Mouse (Mus musculus) adrenal gland, postnatal 0 days (tissue): ENCODE measurements around the gene Hcst. TPM values are rescaled to one million over a fixed set of nuclear protein-coding genes. Genes with fewer than 3 reads are reported as not detected.

Experiments
- polyA plus RNA-seq: library from polyadenylated mRNA; unstranded; fragments of >200 nt; fragmentation: Nextera tagmentation; extraction: Ambion mirVana; gene quantifications from 2 replicates; pipeline ENCODE4 v1.2.1, GENCODE M21; 2015

The Hcst gene
- polyA plus RNA-seq, result 6.9 and 9.5 TPM in 2 replicates

DNA sequence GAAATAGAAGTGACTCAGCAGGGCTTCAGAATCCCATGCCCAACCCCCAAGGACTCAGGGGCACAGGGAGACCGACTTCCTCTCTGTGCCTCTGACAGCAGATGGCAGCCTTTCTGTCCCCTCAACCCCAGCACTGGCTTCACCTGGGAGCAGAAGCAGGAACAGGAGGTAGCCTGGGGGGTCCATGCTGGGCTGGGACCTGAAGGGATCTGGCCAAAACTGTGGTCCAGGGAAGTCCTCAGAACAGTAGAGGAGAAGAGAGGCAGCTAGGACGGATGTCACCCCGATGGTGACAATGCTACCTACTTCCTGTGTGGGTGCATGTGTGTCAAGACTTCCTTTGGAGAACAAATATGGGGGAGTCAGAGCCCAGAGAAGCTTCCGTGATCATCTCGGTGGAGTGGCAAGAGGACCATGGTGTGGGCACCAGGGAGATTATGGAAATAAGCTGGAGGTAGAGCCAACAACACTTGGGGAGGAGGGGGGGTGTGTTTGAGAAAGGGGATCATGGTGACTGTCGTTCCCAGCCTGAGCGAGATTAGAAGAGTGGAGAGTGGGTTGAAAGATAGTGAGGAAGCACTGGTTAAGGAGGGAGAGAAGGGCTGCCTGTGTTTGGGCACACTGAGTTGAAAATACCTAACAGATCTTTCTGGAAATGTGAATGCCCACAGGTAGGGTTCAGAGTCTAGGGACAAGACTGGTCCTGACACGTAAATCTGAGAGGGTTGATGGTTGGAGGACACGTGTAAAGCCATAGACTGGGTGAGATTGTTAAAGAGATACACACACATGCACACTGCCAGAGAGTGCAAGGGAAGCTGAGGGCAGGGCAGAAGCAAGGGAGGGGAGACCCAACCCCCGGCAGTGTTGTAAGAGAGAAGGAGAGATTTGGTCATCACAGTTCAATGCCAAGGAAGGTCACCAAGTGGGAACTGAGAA is at the start of gene Hcst:
Gene Hcst (minus strand): TSS at position 294 of the 939 bp plus-strand sequence.

DNA sequence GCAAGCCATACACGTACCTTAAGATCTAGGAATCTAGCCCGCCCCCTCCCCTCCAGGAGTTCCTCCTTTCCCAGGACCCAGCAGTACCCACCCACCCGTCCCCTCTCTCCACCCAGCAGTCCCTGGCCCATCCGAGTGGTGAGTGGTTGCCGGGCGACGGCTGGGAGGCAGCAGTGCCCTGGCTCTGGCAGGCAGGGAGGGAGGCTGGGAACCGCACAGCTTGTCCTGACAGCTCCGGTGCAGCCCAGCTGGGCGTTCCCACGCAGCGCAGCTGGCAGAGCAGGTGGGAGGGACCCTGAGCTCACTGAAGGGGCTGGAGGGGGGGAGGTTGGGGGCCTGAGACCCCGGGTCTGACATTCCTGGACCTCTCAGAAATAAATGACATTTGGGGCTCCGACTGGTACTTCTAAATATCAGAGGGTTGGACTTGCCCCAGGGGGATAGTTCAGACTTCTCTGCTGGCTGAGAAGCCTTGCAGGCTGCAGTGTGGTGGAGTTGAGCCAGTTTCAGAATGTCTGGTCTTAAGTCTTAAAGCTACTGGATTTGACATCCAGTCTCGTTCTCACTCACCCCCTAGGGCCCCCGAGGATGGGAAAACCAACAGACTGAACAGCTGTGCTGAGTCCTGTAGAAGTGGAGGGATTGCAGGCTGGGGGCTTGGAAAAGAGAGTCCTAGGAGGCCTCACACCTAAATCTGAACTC is 38.1 kb upstream of the Hcst start, which contains the start of the genes Kirrel2 and Nphs1:
Gene Kirrel2 (minus strand): TSS at position 62 of the 702 bp plus-strand sequence.
Gene Nphs1 (plus strand): TSS at position 687 of the 702 bp plus-strand sequence.

DNA sequence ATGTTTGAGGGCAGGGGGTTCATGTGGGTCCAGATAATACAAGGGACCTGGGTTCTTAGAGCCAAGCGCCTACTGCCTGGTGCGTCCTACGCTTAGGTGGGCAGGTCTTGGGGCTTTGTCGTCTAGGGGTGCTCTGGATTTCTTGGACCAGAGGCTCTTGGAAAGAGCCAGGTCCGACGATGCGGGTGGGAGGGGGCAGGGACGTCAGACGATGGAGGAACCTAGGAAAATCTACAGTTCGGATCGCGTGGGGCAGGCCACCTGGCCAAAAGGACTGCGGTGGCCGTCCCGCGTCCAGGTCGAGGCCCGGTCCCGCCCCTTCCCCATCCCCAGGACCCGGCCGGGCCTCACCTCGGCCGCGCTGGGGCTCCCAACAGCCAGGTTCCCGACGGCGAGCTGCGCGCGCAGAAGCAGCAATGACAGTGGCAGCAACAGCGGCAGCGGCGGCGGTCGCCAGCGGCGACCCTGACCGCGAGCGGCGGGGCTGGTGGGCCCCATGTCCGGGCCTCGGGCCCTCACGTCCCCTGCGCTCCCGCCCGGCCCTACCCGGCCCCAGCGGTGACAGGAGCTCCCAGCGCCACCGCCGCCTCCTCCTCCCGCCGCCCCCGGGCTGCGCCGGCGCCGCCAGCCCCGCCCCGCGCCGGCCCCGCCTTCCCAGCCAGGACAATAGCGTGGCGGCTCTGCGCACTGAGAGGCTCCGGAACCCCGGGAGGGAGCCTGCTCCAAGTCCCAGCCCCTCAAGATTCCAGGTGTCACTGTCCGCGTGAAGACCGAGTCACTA is 25.5 kb upstream of the Hcst start, which contains the start of gene Aplp1:
Gene Aplp1 (minus strand): TSS at position 565 of the 781 bp plus-strand sequence.

DNA sequence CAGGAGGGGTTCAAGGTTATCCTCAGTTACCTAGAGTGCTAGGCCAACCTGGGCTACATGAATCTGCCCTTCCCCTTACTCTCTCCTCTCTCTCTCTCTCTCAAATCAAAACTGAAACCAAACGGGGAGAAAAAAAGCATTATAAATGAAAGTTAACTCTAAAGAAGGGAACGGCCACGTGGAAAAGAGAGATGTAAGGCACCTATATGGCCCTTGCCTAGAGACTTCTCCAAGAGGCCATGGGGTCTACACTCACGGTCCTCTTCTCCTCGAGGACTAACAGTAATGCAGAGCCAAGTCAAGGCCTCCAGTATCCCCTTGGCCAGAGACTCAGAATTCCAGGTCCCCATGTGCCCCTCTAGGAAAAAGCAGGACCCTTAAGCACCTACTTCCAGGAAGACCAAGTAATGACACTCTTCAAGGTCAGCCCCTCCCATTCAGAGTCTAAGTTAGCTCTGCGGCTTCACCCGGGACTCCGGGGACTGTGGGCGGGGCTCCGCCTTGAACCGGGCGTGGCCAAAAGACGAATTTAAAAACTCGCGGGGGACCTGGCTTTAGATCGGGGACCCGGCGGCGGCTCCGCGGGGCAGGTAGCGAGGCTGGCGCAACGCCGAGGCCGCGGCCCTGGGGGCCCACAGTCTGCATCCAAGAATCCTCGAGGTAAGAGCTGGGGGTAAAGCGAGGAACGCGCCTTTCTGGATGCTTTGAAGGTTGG is 1.7 kb upstream of the Hcst start, which contains the start of gene Nfkbid:
Gene Nfkbid (plus strand): TSS at position 558 of the 715 bp plus-strand sequence.

DNA sequence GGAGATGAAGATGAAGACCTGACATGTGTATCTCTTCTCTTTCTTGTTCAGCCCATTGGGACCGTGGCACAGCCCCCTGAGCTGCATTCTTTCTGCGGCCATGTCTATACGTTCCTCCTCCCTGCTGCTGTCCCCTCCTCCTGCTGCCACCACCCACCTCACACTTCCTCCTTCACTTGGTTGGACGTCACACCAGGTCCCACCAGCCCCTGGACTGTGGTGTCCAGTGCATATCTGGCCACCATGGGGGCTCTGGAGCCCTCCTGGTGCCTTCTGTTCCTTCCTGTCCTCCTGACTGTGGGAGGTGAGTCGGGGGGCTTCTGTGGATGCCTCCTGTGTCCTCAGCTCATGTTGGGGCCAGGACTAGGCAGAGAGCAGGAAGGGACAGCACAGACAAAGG is 6.1 kb downstream of the Hcst start, which contains the start of gene Tyrobp:
Gene Tyrobp (plus strand): TSS at position 165 of the 400 bp plus-strand sequence.

Other genes with a start within 250 kb of the Hcst start
- gene Cox7a1, start 235.7 kb downstream of the Hcst start, polyA plus RNA-seq, result 44.3 and 48.0 TPM in 2 replicates
- gene Capns1, start 221.0 kb downstream of the Hcst start, polyA plus RNA-seq, result 132 and 167 TPM in 2 replicates
- gene Polr2i, start 187.9 kb downstream of the Hcst start, polyA plus RNA-seq, result 136 and 153 TPM in 2 replicates
- gene Tbcb, start 187.6 kb downstream of the Hcst start, polyA plus RNA-seq, result 167 and 170 TPM in 2 replicates
- not detected in 2 replicates for gene Ovol3, start 184.1 kb downstream of the Hcst start, polyA plus RNA-seq
- gene Thap8, start 139.8 kb downstream of the Hcst start, polyA plus RNA-seq, result 0.43 and 0.65 TPM in 2 replicates
- 2.7 and 3.7 TPM in 2 replicates for gene Wdr62, start 139.4 kb downstream of the Hcst start, polyA plus RNA-seq
- 23.7 and 60.5 TPM in 2 replicates for gene Clip3, start 128.1 kb downstream of the Hcst start, polyA plus RNA-seq
- 67.9 and 101 TPM in 2 replicates for gene Alkbh6, start 111.1 kb downstream of the Hcst start, polyA plus RNA-seq
- gene Syne4, start 105.0 kb downstream of the Hcst start, polyA plus RNA-seq, result 10.1 and 17.2 TPM in 2 replicates
- gene E130208F15Rik, start 98.1 kb downstream of the Hcst start, polyA plus RNA-seq, result 1.7 and 4.2 TPM in 2 replicates
- 19.9 and 24.4 TPM in 2 replicates for gene Sdhaf1, start 96.0 kb downstream of the Hcst start, polyA plus RNA-seq
- gene Lrfn3, start 57.1 kb downstream of the Hcst start, polyA plus RNA-seq, result 7.0 and 8.6 TPM in 2 replicates
- gene Tyrobp, start 6.1 kb downstream of the Hcst start, polyA plus RNA-seq, result 130 and 219 TPM in 2 replicates
- gene Nfkbid, start 1.9 kb upstream of the Hcst start, polyA plus RNA-seq, result 0.88 and 1.7 TPM in 2 replicates
- gene Aplp1, start 25.7 kb upstream of the Hcst start, polyA plus RNA-seq, result 66.4 and 132 TPM in 2 replicates
- gene Kirrel2, start 37.8 kb upstream of the Hcst start, polyA plus RNA-seq, result not detected in 2 replicates
- gene Nphs1, start 38.5 kb upstream of the Hcst start, polyA plus RNA-seq, result 0.10 and 0.17 TPM in 2 replicates
- gene Prodh2, start 73.8 kb upstream of the Hcst start, polyA plus RNA-seq, result 3.3 and 7.4 TPM in 2 replicates
- 5.8 and 11.5 TPM in 2 replicates for gene Arhgap33, start 115.2 kb upstream of the Hcst start, polyA plus RNA-seq
- gene Hspb6, start 132.3 kb upstream of the Hcst start, polyA plus RNA-seq, result 21.9 and 51.7 TPM in 2 replicates
- gene Proser3, start 132.4 kb upstream of the Hcst start, polyA plus RNA-seq, result 5.8 and 6.8 TPM in 2 replicates
- gene Lin37, start 140.0 kb upstream of the Hcst start, polyA plus RNA-seq, result 57.6 and 67.2 TPM in 2 replicates
- gene U2af1l4, start 143.4 kb upstream of the Hcst start, polyA plus RNA-seq, result 83.5 and 101 TPM in 2 replicates
- 2.8 and 5.1 TPM in 2 replicates for gene Gm49396, start 143.5 kb upstream of the Hcst start, polyA plus RNA-seq
- 179 and 205 TPM in 2 replicates for gene Psenen, start 143.8 kb upstream of the Hcst start, polyA plus RNA-seq
- 0.72 and 1.8 TPM in 2 replicates for gene Igflr1, start 145.6 kb upstream of the Hcst start, polyA plus RNA-seq
- 3.7 and 4.5 TPM in 2 replicates for gene Kmt2b, start 168.9 kb upstream of the Hcst start, polyA plus RNA-seq
- 0.11 and 0.51 TPM in 2 replicates for gene Zbtb32, start 179.1 kb upstream of the Hcst start, polyA plus RNA-seq
- gene Upk1a, start 193.0 kb upstream of the Hcst start, polyA plus RNA-seq, result 0.55 and 0.79 TPM in 2 replicates
- 1,273 and 1,293 TPM in 2 replicates for gene Cox6b1, start 206.3 kb upstream of the Hcst start, polyA plus RNA-seq
- gene Etv2, start 216.0 kb upstream of the Hcst start, polyA plus RNA-seq, result not detected in 2 replicates
- 83.9 and 102 TPM in 2 replicates for gene Rbm42, start 230.5 kb upstream of the Hcst start, polyA plus RNA-seq
- 14.3 and 19.0 TPM in 2 replicates for gene Haus5, start 245.1 kb upstream of the Hcst start, polyA plus RNA-seq